Mouse (Mus musculus) erythroblast, embryonic 14.5 days (primary cell): ENCODE data around the gene Rsl24d1.

Source experiments
- GATA1 ChIP-seq: IDR thresholded peaks from 2 replicates; pipeline ENCODE4 v1.6.1; 2012; ENCODE audit warnings: low read length, inconsistent platforms, mixed read lengths
- TAL1 ChIP-seq: IDR thresholded peaks from 3 replicates; pipeline ENCODE4 v1.6.1; 2012; ENCODE audit warnings: low read length, inconsistent platforms, mixed read lengths

DNA sequence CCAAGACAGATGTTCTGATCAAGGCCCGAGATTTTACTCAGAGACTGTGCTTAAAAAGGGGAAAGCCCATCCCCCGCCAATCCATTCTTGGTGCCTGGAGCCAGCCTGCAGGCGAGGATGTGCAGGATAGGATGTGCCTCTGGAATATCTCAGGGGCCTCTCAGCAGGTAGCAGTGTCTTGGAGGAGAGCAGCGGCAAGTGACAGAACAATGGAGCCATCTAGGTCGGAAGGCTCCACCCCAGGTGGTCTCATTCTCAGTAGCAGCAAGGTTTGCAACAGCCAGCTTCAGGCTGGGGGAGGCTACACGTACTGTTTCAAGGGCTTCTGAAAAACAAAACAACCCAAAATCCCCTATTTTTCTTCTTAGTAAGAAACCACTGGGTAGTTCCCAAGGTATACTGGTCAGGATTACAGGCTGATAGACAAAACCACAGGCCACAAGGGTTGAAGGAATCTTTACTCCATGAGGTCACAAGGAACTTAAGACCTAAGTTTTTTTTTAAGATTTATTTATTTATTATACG is 33.4 kb upstream of the Rsl24d1 start:
- TF ChIP-seq GATA1 (no peak), TAL1 (no peak)
